Mouse (Mus musculus) macrophage (primary cell): ENCODE measurements around the gene Zfp87. TPM values are rescaled to one million over a fixed set of nuclear protein-coding genes. Genes with fewer than 3 reads are reported as not detected.

Experiments
- H3K27ac ChIP-seq: fragments of 350-480 bp; formaldehyde crosslinking; 2 replicates; pipeline ENCODE4 v1.9.0; 2021
- H3K36me3 ChIP-seq: fragments of 350-480 bp; formaldehyde crosslinking; 2 replicates; pipeline ENCODE4 v1.9.0; 2021; ENCODE audit errors: inconsistent target
- H3K4me3 ChIP-seq: fragments of 350-480 bp; formaldehyde crosslinking; 2 replicates; pipeline ENCODE4 v1.9.0; 2021; ENCODE audit errors: inconsistent target
- H3K79me2 ChIP-seq: fragments of 350-480 bp; formaldehyde crosslinking; 2 replicates; pipeline ENCODE4 v1.9.0; 2021; ENCODE audit errors: inconsistent target
- WGBS: methylation state at CpG from one replicate; pipeline ENCODE4 v1.1.7; 2026; ENCODE audit warnings: inconsistent platforms; ENCODE audit not compliant: missing documents; 5-methylcytosine and 5-hydroxymethylcytosine counted together
- polyA plus RNA-seq: library from polyadenylated mRNA; stranded (reverse); fragments of 250-400 nt; gene quantifications from 3 replicates; pipeline ENCODE4 v1.2.4, GENCODE M21; 2018; ENCODE audit warnings: inconsistent platforms
- total RNA-seq, 78 experiments: library from RNA; depleted of rRNA; stranded (reverse); fragments of 250-400 nt; gene quantifications; 1 replicate in 9 of 78; 2 replicates in 24 of 78; 3 replicates in 43 of 78; 4 replicates in 2 of 78; pipeline ENCODE4 v1.2.4; 2018; ENCODE audit warnings: inconsistent platforms in 56 of 78

Zfp87 gene
- total RNA-seq (2018; cell fraction: chromatin; rRNA removed), result 10 to 100 TPM in 13 of 26 experiments, 1 to 10 TPM in 13; 1.7 to 24.0 (median 10.5) TPM
- 10 to 100 TPM in 20 of 26 experiments, 1 to 10 TPM in 6; 5.3 to 23.2 (median 13.6) TPM for total RNA-seq (2018; cell fraction: cytosol; rRNA removed)
- 10 to 100 TPM in 13 of 26 experiments, 1 to 10 TPM in 13; 2.8 to 21.4 (median 10.3) TPM for total RNA-seq (2018; cell fraction: nucleus; rRNA removed)
- 19.6 to 25.6 TPM (median 21.4 TPM) in 3 replicates for polyA plus RNA-seq

GRCm38 (mm10) chr13:67525753-67526410 lies at the start of gene Zfp87, which contains the start of gene Gm26965:
Gene Zfp87, minus strand, starts transcription at chr13:67526177.
Gene Gm26965, minus strand, starts transcription at chr13:67526151.
- H3K36me3 ChIP-seq, result peaks cover 15% of the 10 kb centered on the region
- peak within 1 kb of the TSS; percentile 79 for H3K4me3 ChIP-seq
- H3K27ac ChIP-seq, result peak within 1 kb of the TSS; percentile 52
- under 1% methylated on average over 27 of the region's 27 CpGs for WGBS
- H3K79me2 ChIP-seq, result peaks cover 51% of the 10 kb centered on the region

- Histone ChIP-seq H3K79me2 (no peaks in the 10 kb centered on the region), H3K27ac (no peak overlapping the region), H3K4me3 (no peak overlapping the region), H3K36me3 (no peaks in the 10 kb centered on the region)
- WGBS, result 71% methylated on average over 5 of the region's 5 CpGs
Observed at GRCm38 (mm10) chr13:67572591-67573189, 46.7 kb upstream of the Zfp87 start.

DNA sequence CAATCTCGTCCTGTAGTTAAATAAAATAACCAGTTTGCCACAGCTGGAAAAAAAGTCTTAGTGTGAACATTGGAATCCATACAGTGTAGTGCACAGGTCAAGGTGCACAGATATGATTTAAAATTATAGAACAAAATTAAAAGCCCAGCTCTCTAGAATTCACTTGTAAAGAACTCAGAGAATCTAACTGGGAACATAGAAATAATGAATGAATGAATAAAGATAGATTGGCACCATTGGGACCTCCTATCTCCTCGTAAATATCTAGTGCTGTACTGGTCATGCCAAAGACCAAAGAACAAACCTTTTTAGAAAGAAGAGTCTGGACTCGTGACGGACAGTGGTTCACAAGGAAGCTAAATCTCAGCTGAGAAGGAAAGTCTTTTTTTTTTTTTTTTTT lies 27.8 kb upstream of the Zfp87 start, which contains the start of gene Zfp748:
Gene Zfp748, minus strand, starts transcription at position 101 of the 400 bp plus-strand sequence.
- Histone ChIP-seq H3K79me2 (peaks cover 40% of the 10 kb centered on the region), H3K27ac (peak within 1 kb of the TSS; percentile 40), H3K36me3 (no peaks in the 10 kb centered on the region), H3K4me3 (peak within 1 kb of the TSS; percentile 80)
- 90% methylated on average over 2 of the region's 4 CpGs for WGBS

DNA sequence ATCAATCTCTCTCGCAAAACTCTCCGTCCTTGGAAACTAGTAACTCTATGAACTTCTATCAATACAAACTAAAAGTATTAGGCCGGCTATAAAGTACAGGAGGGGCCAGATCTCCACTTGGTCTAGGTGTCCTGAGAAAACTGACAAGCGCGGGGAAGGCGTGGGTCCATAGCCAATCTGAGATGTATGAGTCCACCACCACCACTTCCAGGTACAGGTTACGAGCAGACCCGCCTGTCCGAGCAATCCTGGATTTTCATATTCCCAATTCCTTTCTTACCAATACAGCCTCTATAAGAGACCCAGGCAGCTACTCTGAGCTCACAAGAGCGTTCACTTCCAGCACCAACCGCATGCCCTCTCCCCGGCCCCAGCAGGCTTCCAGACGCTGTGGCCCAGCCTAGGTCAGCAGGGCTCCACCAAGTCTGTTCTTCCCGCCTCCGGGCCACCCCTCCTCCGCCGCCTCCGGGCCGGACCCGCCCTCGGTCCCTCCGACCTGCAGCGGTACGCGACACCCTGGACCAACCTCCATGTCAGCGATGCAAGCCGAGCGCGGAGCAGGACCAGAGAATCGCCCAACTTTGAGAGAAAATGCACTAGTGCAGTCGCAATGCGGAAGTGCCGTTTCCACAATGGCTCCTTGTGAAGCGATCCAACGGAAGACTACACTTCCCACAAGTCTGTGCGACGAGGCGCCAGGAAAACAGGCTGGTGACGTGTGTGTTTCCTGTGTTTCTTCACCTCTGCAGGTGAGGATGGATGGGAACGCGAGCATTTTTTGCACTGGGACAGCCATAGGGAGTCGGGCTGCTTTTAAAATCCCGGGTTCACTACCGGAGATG lies 26.7 kb upstream of the Zfp87 start:
- WGBS, result 3% methylated on average over 27 of the region's 44 CpGs
- Histone ChIP-seq H3K36me3 (no peaks in the 10 kb centered on the region), H3K79me2 (peaks cover 50% of the 10 kb centered on the region), H3K27ac (peak overlapping the region; percentile 40), H3K4me3 (peak overlapping the region; percentile 80)

DNA sequence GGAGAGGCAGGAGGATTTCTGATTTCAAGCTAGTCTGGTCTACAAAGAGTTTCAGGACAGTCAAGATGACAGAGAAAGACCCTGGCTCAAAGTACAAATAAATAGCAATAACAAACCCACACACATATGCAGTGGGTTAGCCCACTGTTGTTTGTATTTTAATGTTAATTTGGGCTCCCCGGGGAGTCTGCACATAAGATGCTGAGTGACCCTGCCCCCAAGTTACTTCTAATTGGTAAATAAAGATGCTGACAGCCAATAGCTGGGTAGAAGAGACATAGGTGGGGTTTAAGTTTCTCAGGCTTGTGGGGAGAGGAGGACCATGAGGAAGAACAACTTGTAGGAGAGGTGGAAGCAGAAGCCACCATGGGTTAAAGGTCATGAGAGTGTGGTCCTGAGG lies 20.0 kb upstream of the Zfp87 start:
- Histone ChIP-seq H3K36me3 (peaks cover 55% of the 10 kb centered on the region), H3K79me2 (peaks cover 50% of the 10 kb centered on the region), H3K27ac (no peak overlapping the region), H3K4me3 (no peak overlapping the region)
- 100% methylated on average over 1 of the region's 1 CpGs for WGBS

DNA sequence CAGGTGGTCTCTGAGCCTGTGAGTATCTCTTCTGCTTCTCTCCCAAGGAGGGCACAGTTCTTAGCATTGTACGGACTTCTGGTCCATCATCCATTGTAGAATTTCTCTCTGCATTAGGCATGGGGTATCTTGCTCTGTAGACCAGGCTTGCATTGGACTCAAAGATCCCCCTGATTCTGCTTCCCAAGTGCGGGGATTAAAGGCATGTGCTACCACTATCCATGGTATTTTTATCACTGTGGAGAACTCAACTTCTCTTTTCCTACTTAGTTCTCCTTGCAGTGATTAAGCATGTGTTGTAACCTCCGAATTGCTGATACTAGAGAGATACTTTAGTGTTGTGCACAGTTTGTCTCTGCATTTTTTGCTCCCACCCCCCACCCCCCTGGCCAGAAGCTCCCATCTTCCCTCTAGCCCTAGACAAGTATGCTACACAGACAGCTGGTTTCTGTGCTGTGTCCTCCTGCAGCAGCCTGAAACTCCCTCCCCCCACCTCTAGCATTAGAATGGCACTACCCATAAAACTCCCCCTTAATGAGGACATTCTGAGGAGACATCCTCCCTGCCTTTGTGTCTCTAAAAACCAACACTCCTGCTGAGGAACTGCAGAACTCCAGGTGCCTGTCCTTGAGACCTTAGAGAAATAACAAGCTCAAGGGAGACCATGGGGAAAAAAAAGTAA lies 1.2 kb upstream of the Zfp87 start:
- H3K36me3 ChIP-seq, result 0 out of 2 replicates have a peak, but pooled peaks cover 1% of the 10 kb centered on the region
- no peak overlapping the region for H3K4me3 ChIP-seq
- WGBS, result 39% methylated on average over 3 of the region's 3 CpGs
- H3K27ac ChIP-seq, result peak overlapping the region; percentile 52
- H3K79me2 ChIP-seq, result peaks cover 38% of the 10 kb centered on the region

DNA sequence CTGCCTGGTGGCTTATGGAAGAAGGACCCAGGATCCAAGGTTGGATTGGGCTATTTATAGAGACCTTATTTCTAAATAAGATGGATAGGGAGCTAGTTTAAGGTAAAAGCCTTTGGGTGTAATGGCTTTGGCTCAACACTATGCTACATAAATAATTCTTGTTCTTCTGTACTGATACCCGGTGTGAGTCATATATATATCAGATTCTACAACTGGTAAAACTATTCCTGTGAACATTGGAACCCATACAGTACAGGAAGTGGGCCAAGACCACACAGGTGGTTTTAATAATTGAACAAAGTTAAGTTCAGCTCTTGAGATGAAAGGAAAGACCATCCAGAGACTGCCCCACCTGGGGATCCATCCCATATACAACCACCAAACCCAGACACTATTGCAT lies 25.1 kb downstream of the Zfp87 start:
- Histone ChIP-seq H3K36me3 (no peaks in the 10 kb centered on the region), H3K27ac (no peak overlapping the region), H3K4me3 (no peak overlapping the region), H3K79me2 (peaks cover 12% of the 10 kb centered on the region; the same call in 1 of the 2 replicates)
- 100% methylated on average over 1 of the region's 1 CpGs for WGBS

- WGBS, result 2% methylated on average over 22 of the region's 22 CpGs
- Histone ChIP-seq H3K27ac (peak within 1 kb of the TSS; percentile 31; the same call in 1 of the 2 replicates), H3K4me3 (peak within 1 kb of the TSS; percentile 94), H3K36me3 (peaks cover 2% of the 10 kb centered on the region; the same call in 1 of the 2 replicates), H3K79me2 (peaks cover 12% of the 10 kb centered on the region; the same call in 1 of the 2 replicates)
Observed at GRCm38 (mm10) chr13:67500084-67500719, 25.8 kb downstream of the Zfp87 start, which contains the start of gene Zfp58. Gene Zfp58, minus strand, starts transcription at chr13:67500555.

- Histone ChIP-seq H3K36me3 (peaks cover 48% of the 10 kb centered on the region), H3K4me3 (no peak overlapping the region), H3K27ac (no peak overlapping the region), H3K79me2 (peaks cover 12% of the 10 kb centered on the region; the same call in 1 of the 2 replicates)
- 100% methylated on average over 1 of the region's 1 CpGs for WGBS
Observed at GRCm38 (mm10) chr13:67495631-67496030, 30.3 kb downstream of the Zfp87 start.

DNA sequence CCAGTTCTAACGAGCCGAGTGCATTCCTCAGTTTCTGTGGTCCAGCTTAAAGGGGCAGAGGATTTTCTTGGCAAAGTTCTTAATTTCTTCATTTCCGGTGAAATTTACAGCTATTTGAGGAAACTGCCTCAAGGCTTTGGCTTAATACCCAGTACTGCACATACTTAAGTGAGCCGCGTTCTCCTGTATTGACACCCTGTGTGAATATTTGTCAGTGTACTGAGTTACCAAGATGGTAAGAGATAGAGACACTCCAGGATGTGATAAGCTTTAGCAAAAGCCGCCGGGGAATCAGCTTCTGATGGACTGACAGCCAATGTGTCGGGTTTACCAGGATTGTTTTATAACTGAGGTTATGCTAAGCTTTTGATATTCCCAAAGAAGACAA lies 41.6 kb downstream of the Zfp87 start:
- H3K27ac ChIP-seq, result peak overlapping the region; percentile 66

GRCm38 (mm10) chr13:67483625-67484423 lies 42.2 kb downstream of the Zfp87 start, which contains the start of gene Zfp874b:
Gene Zfp874b, minus strand, starts transcription at chr13:67484258.
- Histone ChIP-seq H3K79me2 (peaks cover 10% of the 10 kb centered on the region; the same call in 1 of the 2 replicates), H3K36me3 (peaks cover 4% of the 10 kb centered on the region; the same call in 1 of the 2 replicates), H3K27ac (peak within 1 kb of the TSS; percentile 66), H3K4me3 (peak within 1 kb of the TSS; percentile 71)
- WGBS, result under 1% methylated on average over 20 of the region's 20 CpGs

More for the DNA sequence above, 41.6 kb downstream of the Zfp87 start:
- WGBS, result 39% methylated on average over 8 of the region's 8 CpGs
- Histone ChIP-seq H3K36me3 (peaks cover 4% of the 10 kb centered on the region; the same call in 1 of the 2 replicates), H3K4me3 (peak overlapping the region; percentile 71), H3K79me2 (peaks cover 10% of the 10 kb centered on the region; the same call in 1 of the 2 replicates)

DNA sequence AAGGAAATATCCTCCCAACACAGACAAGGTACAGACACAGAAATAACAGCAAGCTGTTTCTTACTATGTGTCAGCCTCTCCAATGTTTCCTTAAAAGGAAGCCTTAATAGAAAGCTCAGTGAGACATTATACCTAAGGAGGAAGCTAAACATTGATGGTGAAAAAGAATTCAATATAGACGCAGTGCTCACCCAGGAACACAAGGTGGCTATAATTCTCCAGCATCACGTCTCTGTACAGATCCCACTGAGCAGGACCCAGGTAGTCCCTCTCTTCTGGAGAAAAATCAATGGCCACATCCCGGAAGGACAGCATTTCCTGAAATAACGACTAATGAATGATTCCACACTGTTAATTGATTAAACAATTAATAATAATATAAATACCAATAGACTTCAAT lies 44.4 kb downstream of the Zfp87 start:
- H3K27ac ChIP-seq, result no peak overlapping the region
- peaks cover 14% of the 10 kb centered on the region; the same call in 1 of the 2 replicates for H3K36me3 ChIP-seq
- 78% methylated on average over 4 of the region's 4 CpGs for WGBS
- H3K79me2 ChIP-seq, result peaks cover 10% of the 10 kb centered on the region; the same call in 1 of the 2 replicates
- no peak overlapping the region for H3K4me3 ChIP-seq
